Mouse (Mus musculus): Measurements from ENCODE around the gene Dzip1. TPM values are rescaled to one million over a fixed set of nuclear protein-coding genes. Genes with fewer than 3 reads are reported as not detected.

The Dzip1 gene
- polyA plus RNA-seq, 1 experiment from 2014 or later, result 10.1 TPM

DNA sequence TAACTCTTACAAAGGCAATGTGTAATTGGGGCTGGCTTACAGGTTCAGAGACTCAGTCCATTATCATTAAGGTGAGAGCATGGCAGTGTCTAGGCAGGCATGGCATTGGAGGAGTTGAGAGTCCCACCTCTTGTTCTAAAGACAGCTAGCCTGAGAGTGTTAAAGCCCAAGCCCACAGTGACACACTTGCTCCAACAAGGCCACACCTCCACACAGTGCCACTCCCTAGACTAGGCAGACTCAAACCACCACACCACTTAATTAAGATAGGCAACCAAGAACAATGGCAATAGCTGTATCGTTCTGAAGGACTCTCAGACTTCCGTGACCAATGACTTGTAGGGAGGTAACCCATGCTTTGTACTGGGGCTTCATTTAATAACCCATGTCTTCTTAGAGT is 5.5 kb upstream of the Dzip1 start:
- no peak overlapping the region for H3K4me3 ChIP-seq (replicated peaks; ENCODE audit: low read length)
- no peaks in the 10 kb centered on the region for H3K9me3 ChIP-seq (replicated peaks; ENCODE audit: control insufficient read depth, low read length)
- 0 out of 2 replicates have a peak, but pooled peaks have one; percentile 46 for ATAC-seq (ENCODE audit: insufficient read depth, low FRiP score)
- H3K4me1 ChIP-seq (ENCODE audit: control insufficient read depth, insufficient read depth, low read length), result no peaks in the 10 kb centered on the region
- no peak overlapping the region for H3K27ac ChIP-seq (ENCODE audit: low read length)
- H3K27me3 ChIP-seq (ENCODE audit: control insufficient read depth, insufficient read depth, low read length), result no peaks in the 10 kb centered on the region
- no peaks in the 10 kb centered on the region for H3K36me3 ChIP-seq (ENCODE audit: control insufficient read depth, insufficient read depth, low read length)
- H3K4me2 ChIP-seq (ENCODE audit: low read depth, low read length), result no peak overlapping the region
- 75% methylated on average over 2 of the region's 2 CpGs for WGBS
- H3K9ac ChIP-seq (ENCODE audit: low read length), result no peak overlapping the region

DNA sequence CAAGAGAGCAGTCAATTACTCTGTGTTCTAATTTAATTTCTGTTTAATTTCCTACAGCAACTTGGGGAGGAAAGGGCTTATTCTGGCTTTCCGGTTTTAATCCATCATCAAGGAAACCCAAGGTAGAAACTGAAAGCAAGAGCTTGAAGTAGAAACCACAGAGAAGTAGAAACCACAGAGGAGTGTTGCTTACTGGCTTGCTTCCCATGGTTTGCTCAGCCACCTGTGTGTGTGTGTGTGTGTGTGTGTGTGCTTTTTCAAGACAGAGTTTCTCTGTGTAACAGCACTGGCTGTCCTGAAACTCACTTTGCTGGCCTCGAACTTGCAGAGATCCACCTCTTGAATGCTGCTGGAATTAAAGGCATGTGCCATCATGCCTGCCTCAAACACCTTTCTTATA is 4.5 kb upstream of the Dzip1 start:
- H3K36me3 ChIP-seq (ENCODE audit: control insufficient read depth, insufficient read depth, low read length), result no peaks in the 10 kb centered on the region

DNA sequence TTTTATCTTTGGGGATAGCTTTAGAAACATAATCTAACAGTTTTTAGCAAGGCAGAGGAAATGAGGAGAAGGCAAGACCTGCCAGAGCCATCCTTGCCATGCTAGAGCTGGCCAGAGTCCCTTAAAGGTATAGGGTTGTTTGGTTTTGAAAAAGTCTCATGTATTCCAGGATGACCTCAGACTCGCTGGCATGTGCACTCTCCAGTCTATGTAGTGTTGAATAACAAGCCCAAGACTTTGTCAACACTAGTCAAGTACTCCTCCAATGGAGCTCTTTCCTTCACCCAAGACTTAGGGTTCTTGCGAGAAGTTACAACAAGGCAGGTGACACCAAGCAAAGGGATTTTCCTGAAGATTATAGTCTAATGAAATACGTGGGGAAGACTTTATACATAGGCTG is 3.3 kb upstream of the Dzip1 start:
- 77% methylated on average over 3 of the region's 3 CpGs for WGBS
- Histone ChIP-seq H3K27me3 (ENCODE audit: control insufficient read depth, insufficient read depth, low read length) (no peaks in the 10 kb centered on the region), H3K9ac (ENCODE audit: low read length) (no peak overlapping the region), H3K4me2 (ENCODE audit: low read depth, low read length) (no peak overlapping the region), H3K4me1 (ENCODE audit: control insufficient read depth, insufficient read depth, low read length) (peaks cover 5% of the 10 kb centered on the region), H3K9me3 (replicated peaks; ENCODE audit: control insufficient read depth, low read length) (no peaks in the 10 kb centered on the region), H3K36me3 (ENCODE audit: control insufficient read depth, insufficient read depth, low read length) (no peaks in the 10 kb centered on the region), H3K4me3 (replicated peaks; ENCODE audit: low read length) (no peak overlapping the region), H3K27ac (ENCODE audit: low read length) (no peak overlapping the region)
- no peak for ATAC-seq (ENCODE audit: insufficient read depth, low FRiP score)

More for the DNA sequence above, 4.5 kb upstream of the Dzip1 start:
- Histone ChIP-seq H3K4me1 (ENCODE audit: control insufficient read depth, insufficient read depth, low read length) (peaks cover 1% of the 10 kb centered on the region; the same call in 1 of the 2 replicates), H3K9me3 (replicated peaks; ENCODE audit: control insufficient read depth, low read length) (no peaks in the 10 kb centered on the region), H3K27ac (ENCODE audit: low read length) (no peak overlapping the region), H3K27me3 (ENCODE audit: control insufficient read depth, insufficient read depth, low read length) (no peaks in the 10 kb centered on the region), H3K4me2 (ENCODE audit: low read depth, low read length) (no peak overlapping the region), H3K4me3 (replicated peaks; ENCODE audit: low read length) (no peak overlapping the region), H3K9ac (ENCODE audit: low read length) (no peak overlapping the region)
- 74% methylated on average over 2 of the region's 2 CpGs for WGBS
- ATAC-seq (ENCODE audit: insufficient read depth, low FRiP score), result no peak

DNA sequence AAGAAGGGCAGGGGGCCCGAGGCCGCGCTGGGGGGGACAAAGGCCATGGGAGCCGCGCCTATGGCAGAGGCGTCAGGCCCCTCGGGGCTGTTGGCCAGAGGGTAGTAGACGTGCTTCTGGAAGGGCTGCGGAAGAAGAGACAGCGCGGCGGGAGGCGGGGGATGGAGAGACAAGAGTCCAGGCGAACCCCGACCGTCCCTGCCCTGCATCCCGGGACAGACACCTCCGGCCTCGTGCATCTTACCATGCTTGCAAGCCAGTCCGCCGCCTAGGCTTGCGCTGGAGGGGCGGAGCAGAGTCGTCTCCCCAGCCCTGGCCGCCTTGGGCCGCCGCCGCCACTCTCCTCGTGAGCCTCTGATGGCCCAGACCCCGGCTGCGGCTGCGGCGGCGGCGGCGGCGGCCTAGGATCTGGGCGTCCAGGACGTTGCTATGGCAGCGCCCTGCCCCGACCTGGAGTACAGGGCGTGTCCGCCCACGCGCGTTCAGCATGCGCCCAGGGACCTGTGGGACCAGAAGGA is 2.5 kb downstream of the Dzip1 start:
- peak overlapping the region; percentile 62 for H3K9ac ChIP-seq (ENCODE audit: low read length)
- peak; percentile 15; the same call in 1 of the 2 replicates for ATAC-seq (ENCODE audit: insufficient read depth, low FRiP score)

DNA sequence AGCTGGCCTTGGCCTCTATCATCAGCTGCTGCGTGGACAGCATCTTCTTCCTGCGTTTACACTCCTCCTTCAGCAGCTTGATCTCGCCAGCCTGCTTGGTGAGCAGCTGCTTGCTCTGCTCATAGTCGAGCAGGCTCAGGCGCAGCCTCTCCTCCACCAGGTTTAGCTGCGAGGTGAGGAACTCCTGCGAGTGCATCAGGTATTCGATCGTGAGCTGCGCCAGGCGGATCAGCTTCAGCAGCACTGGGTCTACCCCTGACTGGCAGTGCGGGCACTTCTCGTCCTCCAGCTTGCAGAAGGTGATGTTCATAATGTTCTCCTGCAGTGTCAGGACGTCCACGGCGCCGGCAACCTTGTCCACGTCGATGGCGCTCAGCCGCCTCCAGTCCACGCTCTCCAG is 3.0 kb downstream of the Dzip1 start:
- 29% methylated on average over 22 of the region's 22 CpGs for WGBS
- Histone ChIP-seq H3K27ac (ENCODE audit: low read length) (no peak overlapping the region), H3K9me3 (replicated peaks; ENCODE audit: control insufficient read depth, low read length) (no peaks in the 10 kb centered on the region), H3K4me1 (ENCODE audit: control insufficient read depth, insufficient read depth, low read length) (peaks cover 26% of the 10 kb centered on the region), H3K27me3 (ENCODE audit: control insufficient read depth, insufficient read depth, low read length) (no peaks in the 10 kb centered on the region), H3K4me3 (replicated peaks; ENCODE audit: low read length) (peak overlapping the region; percentile 46), H3K4me2 (ENCODE audit: low read depth, low read length) (peak overlapping the region; percentile 77), H3K36me3 (ENCODE audit: control insufficient read depth, insufficient read depth, low read length) (no peaks in the 10 kb centered on the region), H3K9ac (ENCODE audit: low read length) (peak overlapping the region; percentile 62)
- no peak for ATAC-seq (ENCODE audit: insufficient read depth, low FRiP score)

More for the DNA sequence above, 2.5 kb downstream of the Dzip1 start:
- Histone ChIP-seq H3K36me3 (ENCODE audit: control insufficient read depth, insufficient read depth, low read length) (no peaks in the 10 kb centered on the region), H3K9me3 (replicated peaks; ENCODE audit: control insufficient read depth, low read length) (no peaks in the 10 kb centered on the region), H3K4me2 (ENCODE audit: low read depth, low read length) (peak overlapping the region; percentile 77), H3K4me1 (ENCODE audit: control insufficient read depth, insufficient read depth, low read length) (peaks cover 26% of the 10 kb centered on the region), H3K27ac (ENCODE audit: low read length) (no peak overlapping the region), H3K4me3 (replicated peaks; ENCODE audit: low read length) (peak overlapping the region; percentile 46), H3K27me3 (ENCODE audit: control insufficient read depth, insufficient read depth, low read length) (no peaks in the 10 kb centered on the region)
- 2% methylated on average over 47 of the region's 47 CpGs for WGBS

DNA sequence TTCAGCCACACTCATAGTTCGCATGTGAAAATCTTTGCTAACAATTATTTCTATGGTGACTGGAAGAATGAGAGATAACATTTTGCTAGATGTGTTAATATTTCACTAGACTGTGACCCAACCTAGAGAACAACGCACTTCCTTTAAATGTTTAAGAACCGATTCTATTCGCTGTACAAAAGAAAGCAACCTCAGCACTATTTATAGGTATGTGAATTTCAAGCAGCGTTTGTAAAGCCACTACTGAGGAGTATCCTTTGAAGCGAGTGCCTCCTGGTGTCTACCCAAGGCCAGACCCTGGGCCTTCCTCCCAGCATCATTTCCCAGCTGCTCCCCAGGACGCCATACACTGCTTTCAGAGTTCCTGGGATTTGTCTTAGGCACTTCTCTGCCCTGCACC is 4.6 kb downstream of the Dzip1 start:
- H3K4me3 ChIP-seq (replicated peaks; ENCODE audit: low read length), result no peak overlapping the region
- no peak overlapping the region for H3K27ac ChIP-seq (ENCODE audit: low read length)
- 51% methylated on average over 7 of the region's 7 CpGs for WGBS
- H3K9ac ChIP-seq (ENCODE audit: low read length), result no peak overlapping the region
- no peaks in the 10 kb centered on the region for H3K9me3 ChIP-seq (replicated peaks; ENCODE audit: control insufficient read depth, low read length)
- no peak; the same call in 1 of the 2 replicates for ATAC-seq (ENCODE audit: insufficient read depth, low FRiP score)
- no peaks in the 10 kb centered on the region for H3K36me3 ChIP-seq (ENCODE audit: control insufficient read depth, insufficient read depth, low read length)
- no peak overlapping the region for H3K4me2 ChIP-seq (ENCODE audit: low read depth, low read length)
- H3K4me1 ChIP-seq (ENCODE audit: control insufficient read depth, insufficient read depth, low read length), result peaks cover 26% of the 10 kb centered on the region
- H3K27me3 ChIP-seq (ENCODE audit: control insufficient read depth, insufficient read depth, low read length), result no peaks in the 10 kb centered on the region

DNA sequence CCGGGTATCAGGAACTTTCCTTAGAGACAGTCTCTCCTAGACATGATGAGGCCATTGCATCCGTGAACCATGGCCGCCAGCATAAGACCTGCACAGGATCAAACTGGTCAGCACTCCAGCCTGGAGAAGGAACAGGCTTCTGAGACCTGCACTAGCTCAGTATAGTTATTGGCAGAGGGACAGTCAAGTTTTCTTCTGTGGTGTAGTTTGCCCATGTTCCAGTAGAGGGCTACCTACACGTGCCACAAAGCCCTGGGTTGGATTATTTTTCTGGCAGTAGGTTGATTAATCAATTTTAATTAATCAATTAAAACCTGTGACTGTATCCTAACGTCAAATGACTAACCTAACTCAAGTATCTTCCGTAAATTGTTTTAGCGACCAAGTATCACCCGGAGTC is 6.2 kb downstream of the Dzip1 start:
- WGBS, result 60% methylated on average over 8 of the region's 8 CpGs
- no peak for ATAC-seq (ENCODE audit: insufficient read depth, low FRiP score)
- Histone ChIP-seq H3K36me3 (ENCODE audit: control insufficient read depth, insufficient read depth, low read length) (no peaks in the 10 kb centered on the region), H3K4me2 (ENCODE audit: low read depth, low read length) (no peak overlapping the region), H3K9me3 (replicated peaks; ENCODE audit: control insufficient read depth, low read length) (no peaks in the 10 kb centered on the region), H3K27ac (ENCODE audit: low read length) (no peak overlapping the region), H3K27me3 (ENCODE audit: control insufficient read depth, insufficient read depth, low read length) (no peaks in the 10 kb centered on the region), H3K9ac (ENCODE audit: low read length) (no peak overlapping the region), H3K4me1 (ENCODE audit: control insufficient read depth, insufficient read depth, low read length) (peaks cover 21% of the 10 kb centered on the region), H3K4me3 (replicated peaks; ENCODE audit: low read length) (no peak overlapping the region)

DNA sequence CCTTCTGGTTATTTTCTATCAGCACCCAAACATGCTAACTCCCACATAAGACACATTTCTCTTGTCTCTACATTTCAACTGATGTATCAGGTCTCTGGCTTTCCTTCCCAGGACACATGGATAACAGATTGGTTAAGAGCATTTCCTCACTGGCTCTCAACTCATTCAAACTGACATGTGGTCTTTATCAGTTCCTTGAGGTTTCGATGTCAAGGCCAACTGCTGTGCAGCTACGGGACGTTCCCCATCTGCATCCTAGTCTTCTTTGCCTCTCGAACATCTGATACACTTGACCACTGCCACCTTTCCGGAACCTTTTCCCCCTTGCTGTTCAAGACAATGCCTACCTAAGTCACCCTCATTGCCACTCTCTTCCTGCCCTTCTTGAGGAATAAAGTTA is 11.6 kb downstream of the Dzip1 start:
- Histone ChIP-seq H3K9ac (ENCODE audit: low read length) (no peak overlapping the region), H3K4me3 (replicated peaks; ENCODE audit: low read length) (no peak overlapping the region), H3K36me3 (ENCODE audit: control insufficient read depth, insufficient read depth, low read length) (no peaks in the 10 kb centered on the region), H3K4me2 (ENCODE audit: low read depth, low read length) (no peak overlapping the region), H3K27ac (ENCODE audit: low read length) (no peak overlapping the region), H3K27me3 (ENCODE audit: control insufficient read depth, insufficient read depth, low read length) (no peaks in the 10 kb centered on the region), H3K9me3 (replicated peaks; ENCODE audit: control insufficient read depth, low read length) (no peaks in the 10 kb centered on the region), H3K4me1 (ENCODE audit: control insufficient read depth, insufficient read depth, low read length) (no peaks in the 10 kb centered on the region)
- 67% methylated on average over 5 of the region's 5 CpGs for WGBS
- ATAC-seq (ENCODE audit: insufficient read depth, low FRiP score), result no peak

DNA sequence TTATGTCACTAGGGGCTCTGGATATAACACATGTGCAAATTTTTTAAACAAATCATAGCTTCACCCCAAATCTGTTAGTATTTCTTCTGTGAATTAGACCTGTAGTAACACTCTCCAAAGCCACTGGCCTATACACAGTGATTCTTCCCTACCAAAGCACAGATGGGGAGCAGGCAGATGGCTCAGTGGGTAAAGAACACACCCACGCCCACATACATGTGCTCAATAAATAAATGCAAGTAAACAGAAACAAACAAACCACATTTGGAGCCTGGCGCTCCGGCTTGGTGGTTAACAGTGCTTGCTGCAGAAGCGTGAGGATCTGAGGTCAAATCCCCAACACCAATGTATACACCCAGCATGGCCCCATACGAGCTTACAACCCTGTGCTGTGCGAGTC is 13.7 kb downstream of the Dzip1 start:
- no peak overlapping the region for H3K4me2 ChIP-seq (ENCODE audit: low read depth, low read length)
- H3K4me1 ChIP-seq (ENCODE audit: control insufficient read depth, insufficient read depth, low read length), result no peaks in the 10 kb centered on the region
- no peak overlapping the region for H3K4me3 ChIP-seq (replicated peaks; ENCODE audit: low read length)
- ATAC-seq (ENCODE audit: insufficient read depth, low FRiP score), result no peak
- no peaks in the 10 kb centered on the region; the same call in 1 of the 2 replicates for H3K36me3 ChIP-seq (ENCODE audit: control insufficient read depth, insufficient read depth, low read length)
- no peak overlapping the region for H3K9ac ChIP-seq (ENCODE audit: low read length)
- no peak overlapping the region for H3K27ac ChIP-seq (ENCODE audit: low read length)
- 89% methylated on average over 6 of the region's 6 CpGs for WGBS
- no peaks in the 10 kb centered on the region for H3K27me3 ChIP-seq (ENCODE audit: control insufficient read depth, insufficient read depth, low read length)
- no peaks in the 10 kb centered on the region for H3K9me3 ChIP-seq (replicated peaks; ENCODE audit: control insufficient read depth, low read length)
